Mouse (Mus musculus) CH12.LX (cell line): ENCODE results near the gene Gm20518. TPM values are rescaled to one million over a fixed set of nuclear protein-coding genes. Genes with fewer than 3 reads are reported as not detected.

ENCODE experiments used
- DNase-seq: peaks from one replicate; pipeline ENCODE4 v3.0.0-alpha.2; 2013; ENCODE audit errors: extremely low read depth
- H3K27ac ChIP-seq: 2 replicates; pipeline ENCODE4 v1.5.1; 2012; ENCODE audit warnings: low read depth, mild to moderate bottlenecking, control low read depth, moderate library complexity; ENCODE audit not compliant: insufficient read depth
- H3K27me3 ChIP-seq: replicated peaks from 2 replicates; pipeline ENCODE3; 2012; ENCODE audit warnings: inconsistent platforms
- H3K36me3 ChIP-seq, 2 experiments: replicated peaks in 1 of 2; 2 replicates each; pipeline versions ENCODE3 to v1.6.1; 2012; ENCODE audit warnings: inconsistent platforms in 1 of 2, low read length in 1 of 2, mild to moderate bottlenecking in 1 of 2, mixed read lengths in 1 of 2, moderate library complexity in 1 of 2; ENCODE audit not compliant: control insufficient read depth in 1 of 2, insufficient read depth in 1 of 2
- H3K4me1 ChIP-seq, 2 experiments: 2 replicates each; pipeline ENCODE4 v1.6.1; 2012; ENCODE audit warnings: inconsistent platforms in 1 of 2, moderate library complexity in 1 of 2; ENCODE audit not compliant: insufficient read depth in 2 of 2, control insufficient read depth in 1 of 2
- H3K4me2 ChIP-seq: 2 replicates; pipeline ENCODE4 v1.6.1; 2012; ENCODE audit warnings: low read depth, mild to moderate bottlenecking, control low read depth; ENCODE audit not compliant: poor library complexity, insufficient read depth, severe bottlenecking
- H3K4me3 ChIP-seq, 3 experiments: fragments of 150-350 bp in 1 of 3; sonication (generic) in 1 of 3; replicated peaks in 1 of 3; 2 replicates each; pipeline versions ENCODE3 to v1.5.1; 2011 to 2012; ENCODE audit warnings: low read depth in 2 of 3, low read length in 2 of 3, mild to moderate bottlenecking in 2 of 3, moderate library complexity in 2 of 3, control low read depth in 1 of 3, improper control_type of control experiment in 1 of 3, inconsistent platforms in 1 of 3, mixed read lengths in 1 of 3; ENCODE audit not compliant: poor library complexity in 1 of 3
- H3K79me2 ChIP-seq: replicated peaks from 2 replicates; pipeline ENCODE4 v1.6.1; 2012; ENCODE audit warnings: mild to moderate bottlenecking, moderate library complexity; ENCODE audit not compliant: control insufficient read depth, poor library complexity, insufficient read depth, severe bottlenecking; ENCODE audit errors: extremely low read depth
- H3K9ac ChIP-seq: 2 replicates; pipeline ENCODE4 v1.6.1; 2012; ENCODE audit warnings: low read depth, mild to moderate bottlenecking, control low read depth, moderate library complexity; ENCODE audit not compliant: insufficient read depth
- H3K9me3 ChIP-seq: replicated peaks from 2 replicates; pipeline ENCODE3; 2012; ENCODE audit warnings: low read length, inconsistent platforms, mixed read lengths
- BHLHE40 ChIP-seq: IDR thresholded peaks from 2 replicates; pipeline ENCODE4 v1.6.1; 2011; ENCODE audit warnings: mild to moderate bottlenecking, low read depth, low read length, improper control_type of control experiment
- CHD1 ChIP-seq: IDR thresholded peaks from 2 replicates; pipeline ENCODE4 v1.6.1; 2012; ENCODE audit warnings: low read depth, low read length, improper control_type of control experiment, inconsistent platforms
- CHD2 ChIP-seq: IDR thresholded peaks from 2 replicates; pipeline ENCODE4 v1.6.1; 2011; ENCODE audit warnings: low read length, improper control_type of control experiment
- E2F4 ChIP-seq: IDR thresholded peaks from 2 replicates; pipeline ENCODE4 v1.6.1; 2011; ENCODE audit warnings: low read depth, low read length, improper control_type of control experiment; ENCODE audit not compliant: insufficient replicate concordance
- ELF1 ChIP-seq: IDR thresholded peaks from 2 replicates; pipeline ENCODE4 v1.6.1; 2014; ENCODE audit warnings: low read depth, mild to moderate bottlenecking, inconsistent platforms, low read length, improper control_type of control experiment
- HCFC1 ChIP-seq: IDR thresholded peaks from 2 replicates; pipeline ENCODE4 v1.6.1; 2012; ENCODE audit warnings: low read depth, mild to moderate bottlenecking, inconsistent platforms, low read length, improper control_type of control experiment
- JUN ChIP-seq: IDR thresholded peaks from 2 replicates; pipeline ENCODE4 v1.6.1; 2011; ENCODE audit warnings: low read depth, mild to moderate bottlenecking, low read length, improper control_type of control experiment, moderate library complexity; ENCODE audit not compliant: insufficient read depth
- JUND ChIP-seq: conservative IDR thresholded peaks from 2 replicates; pipeline ENCODE4 v1.6.1; 2011; ENCODE audit warnings: low read depth, low read length, improper control_type of control experiment
- MYC ChIP-seq: IDR thresholded peaks from 2 replicates; pipeline ENCODE4 v1.6.1; 2011; ENCODE audit warnings: low read depth, mild to moderate bottlenecking, improper control_type of control experiment, low read length
- NRF1 ChIP-seq: IDR thresholded peaks from 2 replicates; pipeline ENCODE4 v1.6.1; 2014; ENCODE audit warnings: low read depth, mild to moderate bottlenecking, inconsistent platforms, low read length, improper control_type of control experiment, moderate library complexity
- SMC3 ChIP-seq: IDR thresholded peaks from 2 replicates; pipeline ENCODE4 v1.6.1; 2011; ENCODE audit warnings: low read depth, low read length, improper control_type of control experiment
- TBP ChIP-seq: conservative IDR thresholded peaks from 2 replicates; pipeline ENCODE4 v1.6.1; 2011; ENCODE audit warnings: low read depth, low read length, improper control_type of control experiment
- UBTF ChIP-seq: IDR thresholded peaks from 2 replicates; pipeline ENCODE4 v1.6.1; 2012; ENCODE audit warnings: low read depth, mild to moderate bottlenecking, inconsistent platforms, low read length, improper control_type of control experiment, moderate library complexity
- USF2 ChIP-seq: conservative IDR thresholded peaks from 2 replicates; pipeline ENCODE4 v1.6.1; 2011; ENCODE audit warnings: low read depth, low read length, improper control_type of control experiment
- ZC3H11A ChIP-seq: IDR thresholded peaks from 2 replicates; pipeline ENCODE4 v1.6.1; 2012; ENCODE audit warnings: low read depth, mild to moderate bottlenecking, inconsistent platforms, low read length, improper control_type of control experiment
- ZNF384 ChIP-seq: IDR thresholded peaks from 2 replicates; pipeline ENCODE4 v1.6.1; 2012; ENCODE audit warnings: low read depth, low read length, improper control_type of control experiment, inconsistent platforms
- dilution Hi-C: fragments of 300-500 bp; cut with MboI; formaldehyde crosslinking; loops from 2 replicates; pipeline ENCODE4 v1.14.3; 2020; ENCODE audit warnings: low sequenced_read_pairs; ENCODE audit not compliant: extremely low pct_unique_long_range_greater_than_20kb, extremely low pct_ligation_motif_present
- in situ Hi-C: fragments of 300-500 bp; cut with MboI; formaldehyde crosslinking; loops from 3 replicates; pipeline ENCODE4 v1.14.3; 2019; ENCODE audit warnings: low sequenced_read_pairs, low pct_ligation_motif_present, low pct_unique_long_range_greater_than_20kb, mixed read lengths
- polyA plus RNA-seq: library from polyadenylated mRNA; unstranded; fragments of >175 nt; gene quantifications from 2 replicates; pipeline ENCODE4 v1.2.1, GENCODE M21; 2012; ENCODE audit warnings: low read depth; ENCODE audit not compliant: insufficient read length
- total RNA-seq, 2 experiments: library from RNA; depleted of rRNA; stranded (reverse); fragments of 300-350 nt in 1 of 2; fragments of >200 nt in 1 of 2; gene quantifications; 2 replicates each; pipeline ENCODE4 v1.2.3; 2012 to 2014

The Gm20518 gene
- total and polyA plus RNA-seq, 3 experiments, result 0.16 to 0.91 (median 0.21) TPM

- no peak overlapping the region for H3K9ac ChIP-seq
- H3K4me1 ChIP-seq, result peaks cover 0 to 6% of the 10 kb centered on the region in 2 experiments; a peak in 2 of 4 replicates
- no peak overlapping the region for H3K27ac ChIP-seq
- in situ Hi-C loops (no loop called here), dilution Hi-C loops (no loop called here)
- no peaks in the 10 kb centered on the region for H3K27me3 ChIP-seq
- DNase-seq, result no peak
- H3K4me2 ChIP-seq, result no peak overlapping the region
- H3K9me3 ChIP-seq, result no peaks in the 10 kb centered on the region
- no peak for TF ChIP-seq UBTF
- no peak for TF ChIP-seq MYC
- TF ChIP-seq ELF1, result no peak
- TF ChIP-seq SMC3, result no peak
- TF ChIP-seq USF2, result no peak
- TF ChIP-seq CHD1, result no peak
- no peak for TF ChIP-seq NRF1
- TF ChIP-seq JUND, result no peak
- no peak for TF ChIP-seq ZC3H11A
- H3K36me3 ChIP-seq, result peaks cover 79 to 95% of the 10 kb centered on the region in 2 experiments
- no peaks in the 10 kb centered on the region for H3K79me2 ChIP-seq
- H3K4me3 ChIP-seq, result no peak overlapping the region
These were observed 43.0 kb downstream of the Gm20518 start for GRCm38 (mm10) chr16:17848431-17848830.

- Histone ChIP-seq H3K79me2 (no peaks in the 10 kb centered on the region), H3K4me3 (no peak overlapping the region), H3K27me3 (no peaks in the 10 kb centered on the region), H3K27ac (no peak overlapping the region), H3K9ac (no peak overlapping the region), H3K36me3 (peaks cover 75 to 96% of the 10 kb centered on the region in 2 experiments), H3K4me2 (no peak overlapping the region), H3K9me3 (no peaks in the 10 kb centered on the region), H3K4me1 (peaks cover 0 to 6% of the 10 kb centered on the region in 2 experiments; a peak in 2 of 4 replicates)
- no peak for DNase-seq
- dilution Hi-C loops (no loop called here), in situ Hi-C loops (no loop called here)
- TF ChIP-seq E2F4 (no peak), TBP (no peak), JUN (no peak), BHLHE40 (no peak), HCFC1 (no peak), UBTF (no peak), ZNF384 (no peak), CHD2 (no peak)
These were observed 47.6 kb downstream of the Gm20518 start for GRCm38 (mm10) chr16:17843701-17844365.
